Mouse (Mus musculus) lung, postnatal 0 days (tissue): ENCODE results near the gene H2-DMb2. TPM values are rescaled to one million over a fixed set of nuclear protein-coding genes. Genes with fewer than 3 reads are reported as not detected.

Experiments
- ATAC-seq: fragments of 200-750 bp; cut with Nextera tagmentation; 2 replicates; pipeline ENCODE4 v1.8.0; 2017; ENCODE audit warnings: moderate library complexity
- DNase-seq: peaks from one replicate; pipeline ENCODE4 v3.0.0-alpha.2; 2016; ENCODE audit warnings: low spot score
- H3K27ac ChIP-seq: fragments of 300-500 bp; sonication (generic); 2 replicates; pipeline ENCODE4 v1.5.1; 2014; ENCODE audit warnings: antibody characterized with exemption, mild to moderate bottlenecking, low read length, mixed read lengths
- H3K27me3 ChIP-seq: fragments of 300-500 bp; sonication (generic); replicated peaks from 2 replicates; pipeline ENCODE4 v1.6.1; 2014; ENCODE audit warnings: low read length, mixed read lengths; ENCODE audit not compliant: insufficient read depth
- H3K36me3 ChIP-seq: fragments of 300-500 bp; sonication (generic); 2 replicates; pipeline ENCODE4 v1.6.1; 2014; ENCODE audit warnings: low read length, mixed read lengths; ENCODE audit not compliant: insufficient read depth
- H3K4me1 ChIP-seq: fragments of 300-500 bp; sonication (generic); 2 replicates; pipeline ENCODE4 v1.6.1; 2014; ENCODE audit warnings: antibody characterized with exemption, low read depth, low read length, mixed read lengths; ENCODE audit not compliant: insufficient read depth
- H3K4me2 ChIP-seq: fragments of 300-500 bp; sonication (generic); replicated peaks from 2 replicates; pipeline ENCODE4 v1.6.1; 2014; ENCODE audit warnings: low read depth, mild to moderate bottlenecking, low read length, moderate library complexity, mixed read lengths
- H3K4me3 ChIP-seq: fragments of 300-500 bp; sonication (generic); 2 replicates; pipeline ENCODE4 v1.5.1; 2014; ENCODE audit warnings: low read depth, low read length
- H3K9ac ChIP-seq: fragments of 300-500 bp; sonication (generic); replicated peaks from 2 replicates; pipeline ENCODE4 v1.6.1; 2014; ENCODE audit warnings: low read depth, mild to moderate bottlenecking
- H3K9me3 ChIP-seq: fragments of 300-500 bp; sonication (generic); 2 replicates; pipeline ENCODE4 v1.6.1; 2016; ENCODE audit warnings: low read length, mixed read lengths
- CTCF ChIP-seq: IDR thresholded peaks from 2 replicates; pipeline ENCODE4 v1.5.1; 2016; ENCODE audit warnings: antibody characterized with exemption, mild to moderate bottlenecking
- EP300 ChIP-seq: IDR thresholded peaks from 2 replicates; pipeline ENCODE4 v1.6.1; 2016; ENCODE audit warnings: antibody characterized with exemption, mild to moderate bottlenecking, control low read depth
- WGBS: fragments of 180-500 bp; shearing (Covaris S2); extraction: QIAGEN DNeasy Blood & Tissue Kit; methylation state at CpG from one replicate; pipeline ENCODE4 v1.1.7; 2014; 5-methylcytosine and 5-hydroxymethylcytosine counted together
- polyA plus RNA-seq: library from polyadenylated mRNA; unstranded; fragments of >200 nt; fragmentation: Nextera tagmentation; extraction: Ambion mirVana; gene quantifications from 2 replicates; pipeline ENCODE4 v1.2.1, GENCODE M21; 2015

Gene H2-DMb2
- polyA plus RNA-seq = 1.8 and 2.2 TPM in 2 replicates

GRCm38 (mm10) chr17:34143033-34143432 lies at the start of gene H2-DMb2:
Gene H2-DMb2 (plus strand): TSS chr17:34143307.
- no peaks in the 10 kb centered on the region for H3K36me3 ChIP-seq
- peak within 1 kb of the TSS; percentile 51; the same call in 1 of the 2 replicates for H3K27ac ChIP-seq
- H3K27me3 ChIP-seq = no peaks in the 10 kb centered on the region
- no peak within 1 kb of the TSS for H3K9ac ChIP-seq
- no peaks in the 10 kb centered on the region for H3K4me1 ChIP-seq
- WGBS = 20% methylated on average over 7 of the region's 7 CpGs
- TF ChIP-seq EP300 (no peak), CTCF (no peak)
- no peak within 1 kb of the TSS for H3K4me2 ChIP-seq
- H3K9me3 ChIP-seq = no peaks in the 10 kb centered on the region
- no peak within 1 kb of the TSS for H3K4me3 ChIP-seq
- peak; percentile 79 for ATAC-seq
- peak; percentile 75 for DNase-seq

- 77% methylated on average over 27 of the region's 27 CpGs for WGBS
- no peak overlapping the region for H3K27ac ChIP-seq
- DNase-seq (no peak), ATAC-seq (no peak)
- no peak overlapping the region for H3K4me3 ChIP-seq
- H3K4me1 ChIP-seq = no peaks in the 10 kb centered on the region
- H3K9ac ChIP-seq = no peak overlapping the region
- H3K9me3 ChIP-seq = no peaks in the 10 kb centered on the region
- no peaks in the 10 kb centered on the region for H3K36me3 ChIP-seq
- no peaks in the 10 kb centered on the region for H3K27me3 ChIP-seq
- TF ChIP-seq EP300 (no peak), CTCF (no peak)
- no peak overlapping the region for H3K4me2 ChIP-seq
Measured at GRCm38 (mm10) chr17:34094283-34095035, 48.6 kb upstream of the H2-DMb2 start.

- 61% methylated on average over 3 of the region's 3 CpGs for WGBS
Measured at GRCm38 (mm10) chr17:34096497-34097010, 46.6 kb upstream of the H2-DMb2 start.

GRCm38 (mm10) chr17:34097272-34097671 lies 45.8 kb upstream of the H2-DMb2 start:
- no peak overlapping the region for H3K4me2 ChIP-seq
- TF ChIP-seq CTCF (no peak), EP300 (no peak)
- DNase-seq (no peak), ATAC-seq (no peak)
- no peaks in the 10 kb centered on the region for H3K4me1 ChIP-seq
- 56% methylated on average over 5 of the region's 5 CpGs for WGBS
- H3K9ac ChIP-seq = no peak overlapping the region
- no peak overlapping the region for H3K27ac ChIP-seq
- no peaks in the 10 kb centered on the region for H3K36me3 ChIP-seq
- H3K9me3 ChIP-seq = no peaks in the 10 kb centered on the region
- H3K4me3 ChIP-seq = no peak overlapping the region
- H3K27me3 ChIP-seq = no peaks in the 10 kb centered on the region

More at GRCm38 (mm10) chr17:34096497-34097010, 46.6 kb upstream of the H2-DMb2 start:
- Histone ChIP-seq H3K9ac (no peak overlapping the region), H3K27ac (no peak overlapping the region), H3K9me3 (no peaks in the 10 kb centered on the region), H3K4me2 (no peak overlapping the region), H3K4me3 (no peak overlapping the region), H3K27me3 (no peaks in the 10 kb centered on the region), H3K36me3 (no peaks in the 10 kb centered on the region), H3K4me1 (no peaks in the 10 kb centered on the region)
- no peak for ATAC-seq
- TF ChIP-seq CTCF (no peak), EP300 (no peak)
- no peak for DNase-seq

GRCm38 (mm10) chr17:34098709-34099479 lies 44.2 kb upstream of the H2-DMb2 start:
- peak; percentile 56 for DNase-seq
- H3K9ac ChIP-seq = no peak overlapping the region
- no peak overlapping the region for H3K4me2 ChIP-seq
- no peaks in the 10 kb centered on the region for H3K4me1 ChIP-seq
- H3K36me3 ChIP-seq = no peaks in the 10 kb centered on the region
- TF ChIP-seq EP300 = no peak
- no peak for TF ChIP-seq CTCF
- no peaks in the 10 kb centered on the region for H3K27me3 ChIP-seq
- H3K27ac ChIP-seq = no peak overlapping the region
- WGBS = 28% methylated on average over 10 of the region's 10 CpGs
- no peak overlapping the region for H3K4me3 ChIP-seq
- H3K9me3 ChIP-seq = no peaks in the 10 kb centered on the region
- ATAC-seq = peak; percentile 82

GRCm38 (mm10) chr17:34099531-34099930 lies 43.6 kb upstream of the H2-DMb2 start:
- no peaks in the 10 kb centered on the region for H3K4me1 ChIP-seq
- H3K27ac ChIP-seq = no peak overlapping the region
- H3K36me3 ChIP-seq = no peaks in the 10 kb centered on the region
- DNase-seq (no peak), ATAC-seq (no peak)
- H3K9ac ChIP-seq = no peak overlapping the region
- WGBS = 33% methylated on average over 5 of the region's 5 CpGs
- H3K27me3 ChIP-seq = no peaks in the 10 kb centered on the region
- H3K9me3 ChIP-seq = no peaks in the 10 kb centered on the region
- TF ChIP-seq CTCF (no peak), EP300 (no peak)
- no peak overlapping the region for H3K4me2 ChIP-seq
- H3K4me3 ChIP-seq = no peak overlapping the region
